Mouse (Mus musculus): ENCODE measurements around the gene Gal3st1. TPM values are rescaled to one million over a fixed set of nuclear protein-coding genes. Genes with fewer than 3 reads are reported as not detected.

Gene Gal3st1
- polyA plus RNA-seq, 1 experiment from 2014 or later = 4.0 TPM

DNA sequence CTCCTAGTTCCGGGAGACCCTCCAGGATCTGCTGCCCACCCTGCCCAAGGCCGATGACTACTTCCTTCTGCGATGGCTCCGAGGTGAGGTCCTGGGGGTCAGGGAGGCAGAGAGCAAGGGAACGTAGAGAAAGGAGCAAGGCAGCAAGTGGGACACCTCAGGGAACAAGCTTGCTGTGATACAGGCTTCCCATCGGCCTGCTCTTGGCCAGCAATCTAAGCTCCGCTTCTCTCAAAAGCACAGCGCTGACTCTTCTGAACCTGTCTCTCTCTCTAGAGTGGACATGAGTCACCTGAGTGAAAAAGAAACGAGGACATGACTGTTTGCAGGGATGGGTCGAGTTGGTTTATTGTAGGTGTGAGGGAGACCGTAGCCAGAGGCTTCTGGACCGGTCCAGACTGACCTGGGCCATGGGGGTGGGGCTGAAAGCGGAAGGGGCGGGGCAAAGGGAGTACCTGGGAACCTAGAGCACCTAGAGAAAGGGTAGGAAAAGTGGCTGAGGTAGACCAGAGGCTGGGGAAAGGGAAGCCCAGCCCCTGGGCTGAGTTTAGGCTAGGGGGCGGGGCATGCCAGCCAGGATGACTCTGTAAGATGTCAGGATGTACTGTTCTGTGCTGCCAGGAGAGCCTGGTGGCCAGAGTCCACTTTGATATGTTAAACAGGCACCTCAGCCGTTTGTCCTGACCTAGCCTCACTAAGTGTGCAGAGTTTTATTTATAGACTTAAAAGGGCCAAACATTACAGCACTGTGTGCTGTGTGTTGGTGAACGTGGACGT, 51.9 kb downstream of the Gal3st1 start:
- no peak for ATAC-seq (ENCODE audit: low read depth)
- no peaks in the 10 kb centered on the region; the same call in 1 of the 2 replicates for H3K27me3 ChIP-seq
- H3K27ac ChIP-seq (replicated peaks) = no peak overlapping the region
- no peaks in the 10 kb centered on the region for H3K9me3 ChIP-seq
- no peak overlapping the region for H3K4me3 ChIP-seq
- H3K4me1 ChIP-seq (replicated peaks) = no peaks in the 10 kb centered on the region
- no peak overlapping the region for H3K9ac ChIP-seq
- no peaks in the 10 kb centered on the region for H3K36me3 ChIP-seq
- WGBS = 64% methylated on average over 18 of the region's 18 CpGs
- H3K4me2 ChIP-seq = no peak overlapping the region

DNA sequence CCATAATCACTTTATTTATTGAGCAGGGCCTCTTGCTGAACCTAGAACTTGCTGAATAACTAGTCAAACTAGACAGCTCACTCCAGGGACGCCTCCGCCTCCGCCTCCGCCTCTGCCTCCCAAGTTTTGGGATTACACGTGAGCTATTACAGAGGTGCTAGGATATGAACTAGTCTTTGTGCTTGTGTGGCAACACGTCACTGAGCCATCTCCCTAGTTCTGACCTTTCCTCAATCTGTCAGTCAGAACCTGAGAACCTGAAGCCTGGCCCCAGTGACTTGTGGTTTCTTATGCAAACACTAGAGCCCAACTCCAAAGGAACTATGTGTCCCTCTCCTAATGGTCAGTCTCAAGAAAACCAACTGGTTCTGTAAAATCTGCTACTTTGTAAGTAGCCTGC, 52.5 kb downstream of the Gal3st1 start:
- Histone ChIP-seq H3K4me2 (no peak overlapping the region), H3K27me3 (no peaks in the 10 kb centered on the region; the same call in 1 of the 2 replicates), H3K4me1 (replicated peaks) (no peaks in the 10 kb centered on the region), H3K27ac (replicated peaks) (no peak overlapping the region), H3K9ac (no peak overlapping the region), H3K4me3 (no peak overlapping the region), H3K36me3 (no peaks in the 10 kb centered on the region), H3K9me3 (no peaks in the 10 kb centered on the region)
- no peak for ATAC-seq (ENCODE audit: low read depth)
- WGBS = 86% methylated on average over 6 of the region's 6 CpGs

DNA sequence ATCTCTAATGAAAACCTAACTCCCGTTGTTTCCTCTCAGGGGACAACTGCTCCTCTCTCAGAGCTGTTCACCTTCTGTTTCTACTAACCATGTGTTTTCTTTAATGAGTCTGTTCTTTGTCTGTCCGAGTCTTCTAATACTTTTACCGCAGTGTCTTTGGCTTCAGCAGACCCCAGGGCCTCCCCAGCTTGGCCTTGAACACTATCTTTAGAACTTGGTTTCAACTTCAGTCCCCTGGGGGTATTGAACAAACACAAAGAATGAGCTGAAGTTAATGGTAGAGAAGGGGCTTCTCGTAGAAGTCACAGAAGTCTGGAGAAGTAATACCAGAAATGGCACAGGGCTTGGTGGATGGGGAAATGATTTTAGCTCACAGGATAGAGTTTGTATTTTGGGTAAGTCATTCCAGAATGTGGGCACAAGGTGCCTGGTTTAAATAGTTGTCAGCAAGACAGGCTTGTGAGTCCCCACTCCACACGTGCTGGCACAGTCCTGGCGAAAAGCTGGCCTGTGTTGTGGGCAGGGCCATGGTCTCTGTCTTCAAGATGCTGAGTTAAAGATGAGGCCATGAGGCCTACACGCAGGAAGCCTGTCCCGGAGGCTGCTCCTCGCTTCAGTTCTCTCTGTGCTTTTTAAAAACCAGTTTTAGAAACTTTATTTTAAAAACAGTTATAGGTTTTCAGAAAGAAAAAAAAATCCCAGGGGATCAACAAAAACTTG, 53.1 kb downstream of the Gal3st1 start:
- Histone ChIP-seq H3K27me3 (no peaks in the 10 kb centered on the region; the same call in 1 of the 2 replicates), H3K4me2 (no peak overlapping the region), H3K4me3 (no peak overlapping the region), H3K27ac (replicated peaks) (no peak overlapping the region), H3K36me3 (no peaks in the 10 kb centered on the region), H3K9me3 (no peaks in the 10 kb centered on the region), H3K9ac (no peak overlapping the region), H3K4me1 (replicated peaks) (no peaks in the 10 kb centered on the region)
- ATAC-seq (ENCODE audit: low read depth) = no peak
- WGBS = 76% methylated on average over 9 of the region's 9 CpGs

DNA sequence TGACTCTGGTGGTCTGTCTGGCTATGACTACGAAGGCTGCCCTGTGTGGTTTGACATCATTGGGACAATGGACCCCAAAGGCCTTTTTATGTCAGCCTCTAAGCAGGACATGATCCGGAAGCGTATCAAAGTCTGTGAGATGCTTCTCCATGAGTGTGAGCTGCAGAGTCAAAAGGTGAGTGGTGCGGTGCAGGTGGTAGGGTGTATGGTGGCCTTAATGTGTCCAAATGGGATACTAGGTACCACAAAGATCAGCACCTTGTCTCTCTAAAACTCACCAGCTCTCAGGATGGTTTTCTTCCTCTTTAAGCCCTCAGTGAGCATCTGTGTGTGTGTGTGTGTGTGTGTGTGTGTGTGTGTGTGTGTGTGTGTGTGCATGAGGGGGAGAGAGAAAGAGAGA, 56.5 kb downstream of the Gal3st1 start:
- Histone ChIP-seq H3K4me2 (no peak overlapping the region), H3K9me3 (no peaks in the 10 kb centered on the region), H3K27me3 (no peaks in the 10 kb centered on the region), H3K36me3 (no peaks in the 10 kb centered on the region), H3K4me1 (replicated peaks) (no peaks in the 10 kb centered on the region), H3K9ac (no peak overlapping the region), H3K4me3 (no peak overlapping the region), H3K27ac (replicated peaks) (no peak overlapping the region)
- WGBS = 94% methylated on average over 4 of the region's 4 CpGs
- ATAC-seq (ENCODE audit: low read depth) = no peak

DNA sequence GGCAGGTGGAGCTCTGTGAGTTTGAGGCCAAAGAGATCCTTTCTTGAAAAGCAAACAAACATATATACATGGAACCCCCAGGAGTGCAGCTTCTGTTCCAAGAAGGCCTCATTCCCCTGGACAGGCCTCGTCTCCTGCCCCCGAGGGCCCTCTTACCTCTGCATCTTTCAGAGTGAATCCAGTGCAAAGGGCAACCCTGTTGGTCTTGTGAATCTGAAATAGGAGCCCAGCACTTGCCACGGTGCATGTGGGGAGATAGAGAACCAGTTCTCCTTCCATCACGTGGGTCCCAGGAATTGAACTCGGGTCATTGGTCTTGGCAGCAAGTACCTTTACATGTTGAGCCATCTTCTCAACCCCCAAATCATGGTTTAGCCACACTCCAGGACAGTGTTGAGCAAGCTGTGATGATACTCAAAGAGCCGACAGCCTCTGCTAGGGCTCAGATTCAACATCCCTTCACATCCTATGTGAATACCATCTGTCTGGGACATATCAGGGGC, 57.7 kb downstream of the Gal3st1 start:
- Histone ChIP-seq H3K9ac (no peak overlapping the region), H3K4me3 (no peak overlapping the region), H3K27ac (replicated peaks) (no peak overlapping the region), H3K4me2 (no peak overlapping the region), H3K36me3 (no peaks in the 10 kb centered on the region), H3K9me3 (no peaks in the 10 kb centered on the region), H3K4me1 (replicated peaks) (no peaks in the 10 kb centered on the region), H3K27me3 (no peaks in the 10 kb centered on the region)
- no peak for ATAC-seq (ENCODE audit: low read depth)
- 84% methylated on average over 6 of the region's 6 CpGs for WGBS

DNA sequence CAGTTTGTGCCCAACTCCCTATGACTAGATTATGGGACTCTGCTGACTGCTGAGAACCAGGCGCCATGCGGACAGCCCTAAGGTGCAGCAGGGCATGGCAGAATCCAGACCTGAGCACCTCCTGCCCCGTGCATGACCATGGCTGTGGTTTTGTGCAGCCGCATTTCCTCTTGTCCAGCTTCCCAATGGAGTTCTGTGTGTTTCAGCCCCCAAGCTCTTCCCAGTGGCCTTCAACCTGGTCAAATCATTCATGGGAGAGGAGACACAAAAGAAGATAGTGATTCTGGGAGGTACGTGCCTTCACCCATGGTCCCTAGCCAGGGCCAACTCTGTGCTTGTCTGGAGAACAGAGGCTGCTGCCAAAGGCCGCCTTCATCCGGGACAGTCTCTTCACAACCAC, 59.6 kb downstream of the Gal3st1 start:
- Histone ChIP-seq H3K27me3 (no peaks in the 10 kb centered on the region), H3K4me3 (no peak overlapping the region), H3K36me3 (no peaks in the 10 kb centered on the region), H3K4me1 (replicated peaks) (no peaks in the 10 kb centered on the region), H3K27ac (replicated peaks) (no peak overlapping the region), H3K9me3 (no peaks in the 10 kb centered on the region), H3K9ac (no peak overlapping the region), H3K4me2 (no peak overlapping the region)
- ATAC-seq (ENCODE audit: low read depth) = no peak
- 89% methylated on average over 7 of the region's 7 CpGs for WGBS

DNA sequence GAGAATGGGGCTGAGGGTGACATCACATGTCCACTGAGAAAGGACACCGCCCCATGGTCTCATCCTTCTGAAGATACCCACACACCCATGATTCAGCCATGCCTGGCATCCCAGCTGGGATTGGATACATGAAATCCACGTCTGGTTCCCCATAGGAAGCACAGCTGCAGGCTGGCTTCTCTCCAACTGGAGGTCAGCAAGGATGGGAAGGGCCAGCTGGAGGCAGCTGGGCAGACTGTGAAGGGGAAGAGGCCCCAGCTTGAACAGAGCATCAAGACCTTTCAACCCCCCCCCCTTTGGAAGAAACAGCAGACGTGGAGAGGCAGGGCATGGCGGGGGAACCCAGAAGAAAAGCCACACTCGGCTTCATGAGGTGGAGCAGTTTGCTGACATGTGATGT, 63.1 kb downstream of the Gal3st1 start:
- Histone ChIP-seq H3K27me3 (no peaks in the 10 kb centered on the region), H3K4me2 (no peak overlapping the region), H3K36me3 (no peaks in the 10 kb centered on the region), H3K9me3 (peaks cover 5% of the 10 kb centered on the region; the same call in 1 of the 2 replicates), H3K27ac (replicated peaks) (no peak overlapping the region), H3K4me1 (replicated peaks) (no peaks in the 10 kb centered on the region), H3K4me3 (no peak overlapping the region), H3K9ac (no peak overlapping the region)
- no peak for ATAC-seq (ENCODE audit: low read depth)
- 76% methylated on average over 5 of the region's 5 CpGs for WGBS

DNA sequence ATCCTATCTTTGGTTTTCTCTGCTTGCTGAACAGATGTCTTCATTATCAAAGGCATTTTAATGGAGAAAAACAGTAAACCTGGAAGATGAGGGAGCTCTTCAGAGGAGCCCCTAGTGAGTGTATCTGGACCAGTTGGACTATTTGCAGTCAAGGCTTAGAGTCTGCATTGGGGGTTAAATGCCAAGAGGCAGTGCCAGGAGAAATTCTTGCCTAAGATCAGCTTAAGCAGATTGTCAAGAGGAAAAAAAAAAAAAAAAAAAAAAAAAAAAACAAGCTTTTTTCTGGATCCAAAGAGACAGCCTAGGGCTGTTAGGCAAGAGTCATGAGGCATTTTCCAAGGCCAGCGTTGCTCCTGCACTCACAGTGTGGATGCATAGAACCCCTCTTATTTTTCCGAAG, 64.3 kb downstream of the Gal3st1 start:
- Histone ChIP-seq H3K27ac (replicated peaks) (no peak overlapping the region), H3K4me2 (no peak overlapping the region), H3K9ac (no peak overlapping the region), H3K4me3 (no peak overlapping the region), H3K27me3 (no peaks in the 10 kb centered on the region), H3K9me3 (peaks cover 5% of the 10 kb centered on the region; the same call in 1 of the 2 replicates), H3K4me1 (replicated peaks) (no peaks in the 10 kb centered on the region), H3K36me3 (no peaks in the 10 kb centered on the region)
- 92% methylated on average over 2 of the region's 2 CpGs for WGBS
- ATAC-seq (ENCODE audit: low read depth) = no peak

DNA sequence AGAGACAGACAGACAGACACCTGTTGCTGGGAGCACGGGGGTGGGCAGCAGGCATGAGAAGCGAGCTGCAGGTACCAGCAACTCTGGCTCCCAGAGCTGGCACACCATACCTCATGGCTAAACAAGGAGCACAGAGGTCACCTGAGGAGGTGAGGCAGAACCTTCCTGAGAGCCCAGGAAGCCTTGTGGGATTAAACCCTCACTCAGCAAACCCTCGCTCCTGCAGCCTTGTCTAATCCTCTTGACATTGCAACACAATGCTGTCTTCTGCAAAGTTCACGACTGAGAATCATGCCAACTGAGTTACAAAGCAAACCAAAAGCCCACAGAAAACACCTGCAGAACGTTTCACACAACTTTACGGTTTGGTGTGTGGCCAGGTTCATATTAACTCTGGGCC, 65.0 kb downstream of the Gal3st1 start:
- H3K36me3 ChIP-seq = no peaks in the 10 kb centered on the region
- H3K4me3 ChIP-seq = no peak overlapping the region
- peaks cover 5% of the 10 kb centered on the region; the same call in 1 of the 2 replicates for H3K9me3 ChIP-seq
- no peaks in the 10 kb centered on the region for H3K4me1 ChIP-seq (replicated peaks)
- H3K27ac ChIP-seq (replicated peaks) = no peak overlapping the region
- WGBS = 91% methylated on average over 6 of the region's 6 CpGs
- no peak for ATAC-seq (ENCODE audit: low read depth)
- no peak overlapping the region for H3K9ac ChIP-seq
- H3K4me2 ChIP-seq = no peak overlapping the region
- no peaks in the 10 kb centered on the region for H3K27me3 ChIP-seq

Other genes with a start within 250 kb of the Gal3st1 start
- 12.3 and 16.8 TPM in 2 replicates for gene Osbp2, start 119.7 kb upstream of the Gal3st1 start, polyA plus RNA-seq (2015; fragmentation: Nextera tagmentation; extraction: Ambion mirVana)
- 0.33 and 0.77 TPM in 2 replicates for gene 4921536K21Rik, start 88.5 kb upstream of the Gal3st1 start, polyA plus RNA-seq (2015; fragmentation: Nextera tagmentation; extraction: Ambion mirVana)
- 23.0 and 24.7 TPM in 2 replicates for gene Dusp18, start 88.4 kb upstream of the Gal3st1 start, polyA plus RNA-seq (2015; fragmentation: Nextera tagmentation; extraction: Ambion mirVana)
- gene Slc35e4, start 69.0 kb upstream of the Gal3st1 start, polyA plus RNA-seq (2015; fragmentation: Nextera tagmentation; extraction: Ambion mirVana) = 11.9 and 13.3 TPM in 2 replicates
- gene Tcn2, start 51.5 kb upstream of the Gal3st1 start, polyA plus RNA-seq (2015; fragmentation: Nextera tagmentation; extraction: Ambion mirVana) = 31.1 and 31.9 TPM in 2 replicates
- 56.5 and 59.4 TPM in 2 replicates for gene Pes1, start 19.7 kb upstream of the Gal3st1 start, polyA plus RNA-seq (2015; fragmentation: Nextera tagmentation; extraction: Ambion mirVana)
- 0.17 TPM in 1 of 2 replicates, not detected in the other for gene 4930556J24Rik, start 6.9 kb upstream of the Gal3st1 start, polyA plus RNA-seq (2015; fragmentation: Nextera tagmentation; extraction: Ambion mirVana)
- not detected in 2 replicates for gene Sec14l4, start 47.8 kb downstream of the Gal3st1 start, polyA plus RNA-seq (2015; fragmentation: Nextera tagmentation; extraction: Ambion mirVana)
- 0.25 TPM in 1 of 2 replicates, not detected in the other for gene Sec14l3, start 81.2 kb downstream of the Gal3st1 start, polyA plus RNA-seq (2015; fragmentation: Nextera tagmentation; extraction: Ambion mirVana)
- 5.4 and 6.0 TPM in 2 replicates for gene Mtfp1, start 111.8 kb downstream of the Gal3st1 start, polyA plus RNA-seq (2015; fragmentation: Nextera tagmentation; extraction: Ambion mirVana)
- gene Sec14l2, start 139.8 kb downstream of the Gal3st1 start, polyA plus RNA-seq (2015; fragmentation: Nextera tagmentation; extraction: Ambion mirVana) = 3.8 and 4.1 TPM in 2 replicates
- gene Rnf215, start 151.6 kb downstream of the Gal3st1 start, polyA plus RNA-seq (2015; fragmentation: Nextera tagmentation; extraction: Ambion mirVana) = 40.5 and 43.7 TPM in 2 replicates
- gene Ccdc157, start 176.7 kb downstream of the Gal3st1 start, polyA plus RNA-seq (2015; fragmentation: Nextera tagmentation; extraction: Ambion mirVana) = 7.6 and 7.9 TPM in 2 replicates
- gene Sf3a1, start 176.7 kb downstream of the Gal3st1 start, polyA plus RNA-seq (2015; fragmentation: Nextera tagmentation; extraction: Ambion mirVana) = 52.3 and 59.6 TPM in 2 replicates
- gene Tbc1d10a, start 203.2 kb downstream of the Gal3st1 start, polyA plus RNA-seq (2015; fragmentation: Nextera tagmentation; extraction: Ambion mirVana) = 30.0 and 30.3 TPM in 2 replicates
- 3.5 and 4.1 TPM in 2 replicates for gene Castor1, start 234.6 kb downstream of the Gal3st1 start, polyA plus RNA-seq (2015; fragmentation: Nextera tagmentation; extraction: Ambion mirVana)

Measured in neural tube, embryonic 13.5 days (tissue).